Mouse (Mus musculus): ENCODE measurements at regions not wholly inside any gene's neighbourhood (a gene's known extent, or its start where the extent isn't known, plus 50 kb on each side); places are given as distances from the start of the nearest gene placed in this dataset.

GRCm38 (mm10) chr1:92698541-92698940 lies 49.9 kb upstream of the Otos start:
- Histone ChIP-seq H3K36me3 (ENCODE audit: insufficient read depth, low read length) (no peaks in the 10 kb centered on the region), H3K9me3 (ENCODE audit: low read length) (peaks cover 5% of the 10 kb centered on the region; the same call in 1 of the 2 replicates), H3K4me3 (replicated peaks; ENCODE audit: low read length) (peak overlapping the region; percentile 67; the same call in 1 of the 2 replicates), H3K4me1 (replicated peaks; ENCODE audit: low read depth, low read length) (peaks cover 42% of the 10 kb centered on the region), H3K27me3 (ENCODE audit: insufficient read depth, low read length) (peaks cover 19% of the 10 kb centered on the region)
- TF ChIP-seq CTCF (conservative IDR thresholded peaks at IDR 0.05; ENCODE audit: low read length) (no peak), NANOG (IDR thresholded peaks at IDR 0.05; ENCODE audit: borderline replicate concordance, low read length) (no peak), POU5F1 (IDR thresholded peaks at IDR 0.05; ENCODE audit: borderline replicate concordance, low read length) (no peak)
